Mouse (Mus musculus) embryonic facial prominence, embryonic 13.5 days (tissue): ENCODE results near the gene Ncor2. TPM values are rescaled to one million over a fixed set of nuclear protein-coding genes. Genes with fewer than 3 reads are reported as not detected.

Experiments
- ATAC-seq: fragments of 200-750 bp; cut with Nextera tagmentation; 2 replicates; pipeline ENCODE4 v1.8.0; 2017; ENCODE audit warnings: low read depth; ENCODE audit not compliant: insufficient number of reproducible peaks, insufficient read depth, low FRiP score, low TSS enrichment
- H3K27ac ChIP-seq: fragments of 300-500 bp; sonication (generic); 2 replicates; pipeline ENCODE4 v1.5.1; 2015; ENCODE audit warnings: moderate library complexity, mild to moderate bottlenecking, inconsistent platforms
- H3K27me3 ChIP-seq: fragments of 300-500 bp; sonication (generic); 2 replicates; pipeline ENCODE4 v1.6.1; 2015; ENCODE audit warnings: mild to moderate bottlenecking, inconsistent platforms
- H3K36me3 ChIP-seq: fragments of 300-500 bp; sonication (generic); 2 replicates; pipeline ENCODE4 v1.6.1; 2015; ENCODE audit warnings: mild to moderate bottlenecking, inconsistent platforms
- H3K4me1 ChIP-seq: fragments of 300-500 bp; sonication (generic); 2 replicates; pipeline ENCODE4 v1.6.1; 2015; ENCODE audit warnings: inconsistent platforms
- H3K4me2 ChIP-seq: fragments of 300-500 bp; sonication (generic); 2 replicates; pipeline ENCODE4 v1.6.1; 2015; ENCODE audit warnings: moderate library complexity, mild to moderate bottlenecking, inconsistent platforms
- H3K4me3 ChIP-seq: fragments of 300-500 bp; sonication (generic); 2 replicates; pipeline ENCODE4 v1.5.1; 2015; ENCODE audit warnings: mild to moderate bottlenecking, inconsistent platforms
- H3K9ac ChIP-seq: fragments of 300-500 bp; sonication (generic); 2 replicates; pipeline ENCODE4 v1.6.1; 2015; ENCODE audit warnings: mild to moderate bottlenecking, inconsistent platforms
- H3K9me3 ChIP-seq: fragments of 300-500 bp; sonication (generic); 2 replicates; pipeline ENCODE4 v1.6.1; 2016; ENCODE audit warnings: inconsistent platforms
- WGBS: fragments of 180-500 bp; shearing (Covaris S2); methylation state at CpG from one replicate; pipeline ENCODE4 v1.1.7; 2015; ENCODE audit warnings: mixed read lengths; 5-methylcytosine and 5-hydroxymethylcytosine counted together
- polyA plus RNA-seq: library from polyadenylated mRNA; unstranded; fragments of >200 nt; fragmentation: Nextera tagmentation; extraction: Ambion mirVana; gene quantifications from 2 replicates; pipeline ENCODE4 v1.2.1, GENCODE M21; 2015

The Ncor2 gene
- polyA plus RNA-seq, 1 experiment from 2014 or later: 36.2 TPM

GRCm38 (mm10) chr5:125176864-125177263 is 2.2 kb downstream of the Ncor2 start:
- peak overlapping the region; percentile 95 for H3K9ac ChIP-seq
- H3K36me3 ChIP-seq: no peaks in the 10 kb centered on the region
- no peaks in the 10 kb centered on the region for H3K27me3 ChIP-seq
- peak overlapping the region; percentile 39 for H3K27ac ChIP-seq
- H3K9me3 ChIP-seq: no peaks in the 10 kb centered on the region
- H3K4me3 ChIP-seq: peak overlapping the region; percentile 90
- H3K4me2 ChIP-seq: peak overlapping the region; percentile 87
- no peak for ATAC-seq
- peaks cover 68% of the 10 kb centered on the region for H3K4me1 ChIP-seq
- WGBS: 14% methylated on average over 12 of the region's 12 CpGs

GRCm38 (mm10) chr5:125176370-125176766 is 2.7 kb downstream of the Ncor2 start:
- ATAC-seq: no peak
- peak overlapping the region; percentile 52; the same call in 1 of the 2 replicates for H3K9ac ChIP-seq
- 25% methylated on average over 5 of the region's 5 CpGs for WGBS

GRCm38 (mm10) chr5:125175673-125176369 is 3.2 kb downstream of the Ncor2 start:
- no peak for ATAC-seq
- Histone ChIP-seq H3K4me1 (peaks cover 78% of the 10 kb centered on the region), H3K27me3 (no peaks in the 10 kb centered on the region), H3K9ac (no peak overlapping the region), H3K27ac (no peak overlapping the region), H3K4me3 (no peak overlapping the region), H3K36me3 (no peaks in the 10 kb centered on the region), H3K4me2 (peak overlapping the region; percentile 87), H3K9me3 (no peaks in the 10 kb centered on the region)
- WGBS: 75% methylated on average over 8 of the region's 9 CpGs

More at GRCm38 (mm10) chr5:125176370-125176766, 2.7 kb downstream of the Ncor2 start:
- H3K9me3 ChIP-seq: no peaks in the 10 kb centered on the region
- peak overlapping the region; percentile 87 for H3K4me2 ChIP-seq
- H3K4me3 ChIP-seq: peak overlapping the region; percentile 90
- peaks cover 73% of the 10 kb centered on the region for H3K4me1 ChIP-seq
- H3K36me3 ChIP-seq: no peaks in the 10 kb centered on the region
- H3K27ac ChIP-seq: no peak overlapping the region; the same call in 1 of the 2 replicates
- no peaks in the 10 kb centered on the region for H3K27me3 ChIP-seq

- 61% methylated on average over 13 of the region's 13 CpGs for WGBS
- Histone ChIP-seq H3K4me1 (peaks cover 79% of the 10 kb centered on the region), H3K36me3 (no peaks in the 10 kb centered on the region), H3K4me3 (no peak overlapping the region), H3K27ac (no peak overlapping the region), H3K9ac (no peak overlapping the region), H3K27me3 (no peaks in the 10 kb centered on the region), H3K9me3 (no peaks in the 10 kb centered on the region), H3K4me2 (peak overlapping the region; percentile 5; the same call in 1 of the 2 replicates)
- no peak for ATAC-seq
Observed at GRCm38 (mm10) chr5:125174726-125175672, 4.0 kb downstream of the Ncor2 start.

- no peak for ATAC-seq
- WGBS: 71% methylated on average over 1 of the region's 1 CpGs
- Histone ChIP-seq H3K9ac (no peak overlapping the region), H3K36me3 (no peaks in the 10 kb centered on the region), H3K4me1 (peaks cover 80% of the 10 kb centered on the region), H3K9me3 (no peaks in the 10 kb centered on the region), H3K27ac (no peak overlapping the region), H3K4me2 (no peak overlapping the region), H3K27me3 (no peaks in the 10 kb centered on the region), H3K4me3 (no peak overlapping the region)
Observed at GRCm38 (mm10) chr5:125173868-125174267, 5.2 kb downstream of the Ncor2 start.

GRCm38 (mm10) chr5:125172831-125173615 is 6.0 kb downstream of the Ncor2 start:
- no peaks in the 10 kb centered on the region for H3K27me3 ChIP-seq
- ATAC-seq: no peak
- no peak overlapping the region for H3K4me2 ChIP-seq
- H3K27ac ChIP-seq: no peak overlapping the region; the same call in 1 of the 2 replicates
- H3K4me3 ChIP-seq: no peak overlapping the region
- H3K4me1 ChIP-seq: peaks cover 84% of the 10 kb centered on the region
- no peaks in the 10 kb centered on the region; the same call in 1 of the 2 replicates for H3K36me3 ChIP-seq
- H3K9ac ChIP-seq: no peak overlapping the region
- no peaks in the 10 kb centered on the region for H3K9me3 ChIP-seq
- 62% methylated on average over 12 of the region's 12 CpGs for whole genome bisulfite sequencing

- Histone ChIP-seq H3K4me3 (no peak overlapping the region), H3K4me2 (no peak overlapping the region), H3K9ac (0 out of 2 replicates have a peak overlapping the region, but pooled peaks have one; percentile 17), H3K27me3 (no peaks in the 10 kb centered on the region), H3K9me3 (no peaks in the 10 kb centered on the region), H3K27ac (0 out of 2 replicates have a peak overlapping the region, but pooled peaks have one; percentile 0), H3K4me1 (peaks cover 84% of the 10 kb centered on the region), H3K36me3 (peaks cover 7% of the 10 kb centered on the region; the same call in 1 of the 2 replicates)
- 68% methylated on average over 6 of the region's 6 CpGs for WGBS
- ATAC-seq: no peak
Observed at GRCm38 (mm10) chr5:125171259-125171658, 7.8 kb downstream of the Ncor2 start.

GRCm38 (mm10) chr5:125170107-125170842 is 8.7 kb downstream of the Ncor2 start:
- H3K4me3 ChIP-seq: no peak overlapping the region
- no peak for ATAC-seq
- H3K27ac ChIP-seq: no peak overlapping the region
- 0 out of 2 replicates have a peak overlapping the region, but pooled peaks have one; percentile 17 for H3K9ac ChIP-seq
- no peaks in the 10 kb centered on the region for H3K27me3 ChIP-seq
- H3K36me3 ChIP-seq: peaks cover 7% of the 10 kb centered on the region; the same call in 1 of the 2 replicates
- peaks cover 84% of the 10 kb centered on the region for H3K4me1 ChIP-seq
- 73% methylated on average over 11 of the region's 11 CpGs for WGBS
- H3K9me3 ChIP-seq: no peaks in the 10 kb centered on the region
- no peak overlapping the region for H3K4me2 ChIP-seq

GRCm38 (mm10) chr5:125168101-125168500 is 10.9 kb downstream of the Ncor2 start:
- 80% methylated on average over 7 of the region's 7 CpGs for WGBS
- Histone ChIP-seq H3K9me3 (no peaks in the 10 kb centered on the region), H3K36me3 (peaks cover 7% of the 10 kb centered on the region; the same call in 1 of the 2 replicates), H3K9ac (no peak overlapping the region), H3K4me3 (no peak overlapping the region), H3K27ac (no peak overlapping the region), H3K27me3 (no peaks in the 10 kb centered on the region), H3K4me1 (peaks cover 87% of the 10 kb centered on the region), H3K4me2 (no peak overlapping the region)
- no peak for ATAC-seq

GRCm38 (mm10) chr5:125167524-125167923 is 11.5 kb downstream of the Ncor2 start:
- WGBS: 80% methylated on average over 5 of the region's 5 CpGs
- no peak overlapping the region for H3K4me2 ChIP-seq

More at GRCm38 (mm10) chr5:125167524-125167923, 11.5 kb downstream of the Ncor2 start:
- Histone ChIP-seq H3K36me3 (peaks cover 7% of the 10 kb centered on the region; the same call in 1 of the 2 replicates), H3K27ac (no peak overlapping the region), H3K9ac (peak overlapping the region; percentile 16; the same call in 1 of the 2 replicates), H3K9me3 (no peaks in the 10 kb centered on the region), H3K27me3 (no peaks in the 10 kb centered on the region), H3K4me1 (peaks cover 87% of the 10 kb centered on the region), H3K4me3 (no peak overlapping the region)
- ATAC-seq: no peak
